Mouse (Mus musculus): ENCODE data around the gene Pias3.

DNA sequence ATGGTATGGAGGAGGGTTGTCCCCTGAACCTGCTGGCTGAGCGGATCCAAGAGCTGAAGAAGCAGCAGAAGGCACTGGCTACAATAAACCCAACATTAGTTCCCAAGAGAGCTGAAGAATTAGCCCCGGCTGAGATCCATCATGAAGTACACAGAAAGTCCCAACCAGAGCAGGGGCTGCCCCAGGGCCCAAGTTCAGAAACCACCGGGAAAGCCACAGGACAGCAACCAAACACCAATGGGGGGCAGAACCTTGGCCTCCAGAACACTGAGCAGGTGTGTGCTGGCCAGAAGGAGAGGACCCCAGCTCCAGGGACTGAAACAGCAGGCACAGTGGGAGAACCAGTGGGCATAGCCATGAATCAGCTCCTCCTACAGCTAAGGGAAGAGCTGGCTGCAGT is 12.7 kb upstream of the Pias3 start:
- TF ChIP-seq CTCF (conservative IDR thresholded peaks at IDR 0.05; ENCODE audit: low read length) (no peak), NANOG (IDR thresholded peaks at IDR 0.05; ENCODE audit: borderline replicate concordance, low read length) (no peak)
